Mouse (Mus musculus) embryonic facial prominence, embryonic 11.5 days (tissue): ENCODE data around the gene Alad. TPM values are rescaled to one million over a fixed set of nuclear protein-coding genes. Genes with fewer than 3 reads are reported as not detected.

Experiments used
- ATAC-seq: fragments of 200-750 bp; cut with Nextera tagmentation; replicated peaks from 2 replicates; pipeline ENCODE4 v1.8.0; 2017; ENCODE audit warnings: low read depth; ENCODE audit not compliant: insufficient number of reproducible peaks, low FRiP score, low TSS enrichment
- DNase-seq: peaks from one replicate; pipeline ENCODE4 v3.0.0-alpha.2; 2015; ENCODE audit warnings: low spot score
- H3K27ac ChIP-seq: fragments of 300-500 bp; sonication (generic); replicated peaks from 2 replicates; pipeline ENCODE4 v1.5.1; 2014; ENCODE audit warnings: mild to moderate bottlenecking, low read depth, low read length, control low read depth
- H3K27me3 ChIP-seq: fragments of 300-500 bp; sonication (generic); 2 replicates; pipeline ENCODE4 v1.6.1; 2014; ENCODE audit warnings: mild to moderate bottlenecking, low read length, moderate library complexity, mixed read lengths; ENCODE audit not compliant: control insufficient read depth, insufficient read depth
- H3K36me3 ChIP-seq: fragments of 300-500 bp; sonication (generic); replicated peaks from 2 replicates; pipeline ENCODE4 v1.6.1; 2014; ENCODE audit warnings: low read depth, mild to moderate bottlenecking, low read length, moderate library complexity, mixed read lengths; ENCODE audit not compliant: control insufficient read depth, insufficient read depth
- H3K4me1 ChIP-seq: fragments of 300-500 bp; sonication (generic); 2 replicates; pipeline ENCODE4 v1.6.1; 2014; ENCODE audit warnings: low read length, mixed read lengths; ENCODE audit not compliant: control insufficient read depth, insufficient read depth
- H3K4me2 ChIP-seq: fragments of 300-500 bp; sonication (generic); 2 replicates; pipeline ENCODE4 v1.6.1; 2014; ENCODE audit warnings: low read depth, mild to moderate bottlenecking, control low read depth, low read length, moderate library complexity
- H3K4me3 ChIP-seq: fragments of 300-500 bp; sonication (generic); 2 replicates; pipeline ENCODE4 v1.5.1; 2014; ENCODE audit warnings: low read depth, low read length, control low read depth
- H3K9ac ChIP-seq: fragments of 300-500 bp; sonication (generic); replicated peaks from 2 replicates; pipeline ENCODE4 v1.6.1; 2014; ENCODE audit warnings: mild to moderate bottlenecking, control low read depth, low read length
- H3K9me3 ChIP-seq: fragments of 300-500 bp; sonication (generic); replicated peaks from 2 replicates; pipeline ENCODE4 v1.6.1; 2016; ENCODE audit warnings: mild to moderate bottlenecking, low read length, inconsistent platforms, mixed read lengths; ENCODE audit not compliant: control insufficient read depth
- WGBS: fragments of 180-500 bp; shearing (Covaris S2); extraction: QIAGEN DNeasy Blood & Tissue Kit; methylation state at CpG from one replicate; pipeline ENCODE4 v1.1.7; 2014; 5-methylcytosine and 5-hydroxymethylcytosine counted together
- polyA plus RNA-seq: library from polyadenylated mRNA; unstranded; fragments of >200 nt; fragmentation: Nextera tagmentation; extraction: Ambion mirVana; gene quantifications from 2 replicates; pipeline ENCODE4 v1.2.1, GENCODE M21; 2014

The Alad gene
- polyA plus RNA-seq, 1 experiment from 2014 or later = 90.2 TPM

- Histone ChIP-seq H3K9me3 (no peaks in the 10 kb centered on the region), H3K27ac (0 out of 2 replicates have a peak within 1 kb of the TSS, but pooled peaks have one; percentile 20), H3K4me3 (peak within 1 kb of the TSS; percentile 79), H3K27me3 (no peaks in the 10 kb centered on the region), H3K4me2 (peak within 1 kb of the TSS; percentile 62), H3K4me1 (no peaks in the 10 kb centered on the region), H3K9ac (peak within 1 kb of the TSS; percentile 63), H3K36me3 (peaks cover 3% of the 10 kb centered on the region)
- WGBS = 74% methylated on average over 3 of the region's 3 CpGs
- DNase-seq (no peak), ATAC-seq (no peak)
These were observed 16.2 kb downstream of the Alad start, which contains the start of gene Hdhd3 for GRCm38 (mm10) chr4:62503374-62503970. TSS of gene Hdhd3 (minus strand) at chr4:62503467.

GRCm38 (mm10) chr4:62502969-62503368, 16.7 kb downstream of the Alad start:
- no peak overlapping the region for H3K27ac ChIP-seq
- no peak overlapping the region for H3K4me2 ChIP-seq
- H3K9ac ChIP-seq = no peak overlapping the region
- ATAC-seq = no peak
- no peak overlapping the region for H3K4me3 ChIP-seq
- 75% methylated on average over 7 of the region's 7 CpGs for WGBS
- H3K27me3 ChIP-seq = no peaks in the 10 kb centered on the region
- no peak for DNase-seq
- no peaks in the 10 kb centered on the region for H3K4me1 ChIP-seq
- peaks cover 3% of the 10 kb centered on the region for H3K36me3 ChIP-seq
- H3K9me3 ChIP-seq = no peaks in the 10 kb centered on the region

GRCm38 (mm10) chr4:62501964-62502732, 17.6 kb downstream of the Alad start:
- H3K27ac ChIP-seq = 0 out of 2 replicates have a peak overlapping the region, but pooled peaks have one; percentile 20
- ATAC-seq = peak; percentile 95
- peak overlapping the region; percentile 78 for H3K9ac ChIP-seq
- no peaks in the 10 kb centered on the region for H3K4me1 ChIP-seq
- peak; percentile 94 for DNase-seq
- no peaks in the 10 kb centered on the region for H3K27me3 ChIP-seq
- H3K4me2 ChIP-seq = peak overlapping the region; percentile 62
- 2% methylated on average over 38 of the region's 38 CpGs for WGBS
- no peaks in the 10 kb centered on the region for H3K9me3 ChIP-seq
- H3K36me3 ChIP-seq = peaks cover 3% of the 10 kb centered on the region
- H3K4me3 ChIP-seq = peak overlapping the region; percentile 79

GRCm38 (mm10) chr4:62501534-62501933, 18.2 kb downstream of the Alad start:
- Histone ChIP-seq H3K27me3 (no peaks in the 10 kb centered on the region), H3K27ac (no peak overlapping the region), H3K9me3 (no peaks in the 10 kb centered on the region), H3K4me3 (peak overlapping the region; percentile 79), H3K36me3 (peaks cover 3% of the 10 kb centered on the region), H3K9ac (peak overlapping the region; percentile 78), H3K4me2 (peak overlapping the region; percentile 62), H3K4me1 (no peaks in the 10 kb centered on the region)
- DNase-seq (no peak), ATAC-seq (peak; percentile 10; the same call in 1 of the 2 replicates)
- WGBS = 4% methylated on average over 7 of the region's 7 CpGs

GRCm38 (mm10) chr4:62500799-62501198, 18.9 kb downstream of the Alad start:
- Histone ChIP-seq H3K9me3 (no peaks in the 10 kb centered on the region), H3K27me3 (no peaks in the 10 kb centered on the region), H3K27ac (no peak overlapping the region), H3K9ac (no peak overlapping the region), H3K4me3 (no peak overlapping the region), H3K4me1 (no peaks in the 10 kb centered on the region), H3K36me3 (peaks cover 3% of the 10 kb centered on the region), H3K4me2 (no peak overlapping the region)
- DNase-seq = no peak
- no peak for ATAC-seq
- WGBS = 86% methylated on average over 4 of the region's 4 CpGs

- no peaks in the 10 kb centered on the region for H3K4me1 ChIP-seq
- ATAC-seq = no peak
These were observed 22.9 kb downstream of the Alad start for GRCm38 (mm10) chr4:62496815-62497214.

GRCm38 (mm10) chr4:62495946-62496345, 23.8 kb downstream of the Alad start:
- 83% methylated on average over 8 of the region's 8 CpGs for WGBS

More at GRCm38 (mm10) chr4:62496815-62497214, 22.9 kb downstream of the Alad start:
- Histone ChIP-seq H3K27ac (no peak overlapping the region), H3K4me2 (no peak overlapping the region), H3K9ac (no peak overlapping the region), H3K36me3 (peaks cover 3% of the 10 kb centered on the region), H3K4me3 (no peak overlapping the region), H3K27me3 (no peaks in the 10 kb centered on the region), H3K9me3 (no peaks in the 10 kb centered on the region)
- 82% methylated on average over 8 of the region's 8 CpGs for WGBS
- DNase-seq = no peak

GRCm38 (mm10) chr4:62494230-62494629, 25.5 kb downstream of the Alad start:
- H3K4me3 ChIP-seq = no peak overlapping the region
- H3K4me1 ChIP-seq = no peaks in the 10 kb centered on the region
- no peaks in the 10 kb centered on the region for H3K9me3 ChIP-seq
- H3K27ac ChIP-seq = no peak overlapping the region
- no peak overlapping the region for H3K9ac ChIP-seq
- peaks cover under 1% of the 10 kb centered on the region for H3K36me3 ChIP-seq
- H3K4me2 ChIP-seq = no peak overlapping the region
- DNase-seq = no peak
- 77% methylated on average over 9 of the region's 9 CpGs for WGBS
- no peak for ATAC-seq
- no peaks in the 10 kb centered on the region for H3K27me3 ChIP-seq

More at GRCm38 (mm10) chr4:62495946-62496345, 23.8 kb downstream of the Alad start:
- no peak overlapping the region for H3K27ac ChIP-seq
- no peak overlapping the region for H3K4me3 ChIP-seq
- H3K4me1 ChIP-seq = no peaks in the 10 kb centered on the region
- no peaks in the 10 kb centered on the region for H3K9me3 ChIP-seq
- no peak overlapping the region for H3K9ac ChIP-seq
- DNase-seq = no peak
- no peaks in the 10 kb centered on the region for H3K27me3 ChIP-seq
- peaks cover 3% of the 10 kb centered on the region for H3K36me3 ChIP-seq
- H3K4me2 ChIP-seq = no peak overlapping the region
- ATAC-seq = no peak
